Mouse (Mus musculus): ENCODE results near the gene Scml2. TPM values are rescaled to one million over a fixed set of nuclear protein-coding genes. Genes with fewer than 3 reads are reported as not detected.
"Not testable (repeated sequence)": the region's sequence is repeated elsewhere in the genome, so short reads cannot be mapped to it uniquely, and the experiment has no call there.

Gene Scml2
- not detected for polyA plus RNA-seq (2017; shearing (Covaris generic))

DNA sequence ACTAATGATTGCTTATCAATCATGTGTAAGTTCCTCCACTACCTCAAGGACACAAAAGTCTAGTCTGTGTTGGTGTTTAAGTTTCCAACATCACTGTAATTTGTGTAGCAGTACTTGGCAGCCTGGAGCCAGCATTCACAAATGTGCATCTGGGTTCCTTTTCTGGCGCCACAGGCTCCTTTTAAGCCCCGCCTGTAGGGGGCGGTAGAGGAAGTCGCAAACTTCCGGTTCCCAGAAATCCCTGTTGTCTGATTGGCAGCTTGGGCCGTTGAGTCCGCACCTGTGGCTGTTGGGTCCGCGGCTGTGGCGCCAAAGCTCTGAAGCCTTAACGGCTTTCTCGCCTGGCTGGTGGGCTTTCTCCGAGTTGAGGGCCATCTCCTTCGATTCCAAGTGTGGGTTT, at the start of gene Scml2:
Gene Scml2, plus strand, starts transcription at position 301 of the 400 bp plus-strand sequence.
- ATAC-seq: not testable (repeated sequence)

DNA sequence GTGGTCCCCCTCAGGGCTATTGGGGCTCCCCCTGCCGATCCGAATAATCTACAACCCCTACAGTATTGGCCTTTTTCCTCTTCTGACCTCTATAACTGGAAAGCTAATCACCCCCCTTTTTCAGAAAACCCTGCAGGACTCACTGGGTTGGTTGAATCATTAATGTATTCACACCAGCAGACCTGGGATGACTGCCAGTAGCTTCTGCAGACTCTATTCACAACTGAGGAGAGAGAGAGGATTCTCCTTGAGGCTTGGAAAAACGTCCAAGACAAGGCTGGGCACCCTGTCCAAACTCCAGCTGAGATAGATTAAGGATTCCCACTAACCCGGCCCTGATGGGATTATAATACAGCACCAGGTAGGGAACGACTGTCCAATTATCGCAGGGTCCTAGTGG, 41.4 kb upstream of the Scml2 start:
- ATAC-seq: not testable (repeated sequence)

DNA sequence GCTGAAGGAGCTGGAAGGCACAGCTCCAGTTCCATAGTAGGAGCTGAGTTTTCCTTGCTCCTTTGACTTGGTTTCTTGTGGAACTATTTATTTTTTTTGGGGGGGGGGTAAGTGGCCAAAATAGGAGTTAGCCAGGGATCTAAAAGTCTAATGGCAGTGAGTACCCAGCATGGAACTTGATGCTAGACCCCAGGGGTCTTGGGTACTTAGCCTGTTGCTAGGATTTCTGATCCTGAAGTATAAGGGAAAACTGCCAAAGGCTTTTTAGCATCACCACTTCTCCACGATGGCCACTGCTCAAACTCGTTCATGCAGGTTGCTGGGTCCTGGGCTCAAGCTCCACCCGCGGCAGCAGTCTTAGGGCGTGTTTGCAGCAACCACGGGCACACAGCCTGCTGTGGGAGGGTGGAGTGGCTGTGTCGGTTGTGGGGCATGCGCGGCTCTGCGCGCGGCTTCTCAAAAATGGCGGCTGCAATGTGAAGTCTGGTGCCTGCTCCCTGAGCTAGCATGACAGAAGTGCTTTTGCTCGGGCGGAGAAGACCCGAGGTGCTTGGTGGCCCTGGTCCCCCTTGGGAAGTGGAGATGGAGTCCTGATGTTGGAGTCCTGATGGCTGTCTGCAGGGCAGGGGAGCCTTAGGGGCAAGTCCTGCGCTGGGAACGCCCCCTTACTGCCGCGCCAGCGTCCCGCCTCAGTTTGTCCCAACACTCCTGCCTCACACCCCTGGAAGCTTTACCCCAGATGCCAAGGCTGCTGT, 45.5 kb downstream of the Scml2 start:
- no peak for ATAC-seq

DNA sequence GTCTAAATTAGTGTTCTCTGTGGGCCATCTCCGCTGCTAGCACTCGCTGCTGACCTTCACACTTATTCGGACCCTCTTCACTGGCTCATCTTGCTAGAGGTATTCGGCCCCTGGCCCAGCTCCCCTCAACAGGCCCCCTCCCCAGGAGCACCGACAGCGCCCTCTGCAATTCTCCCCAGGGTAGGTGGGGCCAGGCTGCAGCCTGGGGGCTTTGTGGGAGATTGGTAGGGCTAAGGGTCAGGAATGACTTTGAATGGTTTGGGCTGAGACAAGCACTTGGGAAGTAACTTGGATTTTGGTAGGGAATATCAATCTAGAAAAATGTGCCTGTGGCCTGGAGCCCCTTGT, 46.0 kb downstream of the Scml2 start:
- ATAC-seq: no peak

DNA sequence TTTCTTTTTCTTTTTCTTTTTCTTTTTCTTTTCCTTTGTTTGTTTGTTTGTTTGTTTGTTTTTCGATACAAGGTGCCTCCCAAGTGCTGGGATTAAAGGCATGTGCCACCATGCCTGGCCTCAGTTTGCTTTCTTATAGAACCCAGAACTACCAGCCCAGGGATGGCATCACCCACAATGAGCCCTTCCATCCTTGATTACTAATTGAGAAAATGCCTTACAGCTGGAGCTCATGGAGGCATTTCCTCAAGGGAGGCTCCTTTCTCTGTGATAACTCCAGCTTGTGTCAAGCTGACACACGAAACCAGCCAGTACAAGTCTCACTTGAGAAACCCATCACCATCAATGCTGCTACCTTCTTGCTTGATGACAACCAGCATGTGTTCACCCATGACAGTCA, 170.2 kb downstream of the Scml2 start, which contains the start of gene Gm15262:
Gene Gm15262, plus strand, starts transcription at position 301 of the 400 bp plus-strand sequence.
- not testable (repeated sequence) for ATAC-seq

Other genes with a start within 250 kb of the Scml2 start
- gene Gja6, start 210.1 kb upstream of the Scml2 start, polyA plus RNA-seq (2017; shearing (Covaris generic)): not detected
- gene Cdkl5, start 122.5 kb upstream of the Scml2 start, polyA plus RNA-seq (2017; shearing (Covaris generic)): under 1 TPM; 0.42 to 0.56 (median 0.43) TPM
- not detected for gene Gm15262, start 170.3 kb downstream of the Scml2 start, polyA plus RNA-seq (2017; shearing (Covaris generic))